Mouse (Mus musculus): Measurements from ENCODE around the gene Pamr1.

The Pamr1 gene

GRCm38 (mm10) chr2:102600516-102600915, 50.7 kb downstream of the Pamr1 start:
- DNase-seq, result no peak

DNA sequence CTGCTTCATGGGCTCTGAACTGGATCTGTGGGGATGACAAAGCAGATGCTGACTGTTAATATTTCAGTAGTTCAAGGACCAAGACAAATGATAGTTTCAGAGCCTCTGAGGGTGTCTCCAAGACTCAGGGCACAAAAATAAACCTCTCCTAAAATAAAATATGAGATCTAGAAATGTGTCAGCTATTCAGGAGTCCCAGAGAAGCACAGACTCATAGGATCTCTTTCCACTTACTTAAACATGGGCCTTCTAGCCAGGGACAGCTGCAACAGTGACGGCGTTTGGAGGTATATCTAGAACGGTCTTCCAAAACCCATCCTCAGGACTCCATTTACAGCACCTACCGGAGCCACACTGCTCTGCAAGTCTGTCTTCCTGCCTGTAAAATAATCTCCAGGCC, 60.7 kb downstream of the Pamr1 start:
- DNase-seq, result no peak

GRCm38 (mm10) chr2:102616637-102617036, 66.8 kb downstream of the Pamr1 start:
- no peak for DNase-seq

GRCm38 (mm10) chr2:102620744-102621429, 71.1 kb downstream of the Pamr1 start:
- peak in 1 of 2 experiments; percentile 4 for DNase-seq

- DNase-seq, result no peak
These were observed 72.4 kb downstream of the Pamr1 start for GRCm38 (mm10) chr2:102622176-102622575.

- no peak for DNase-seq
These were observed 73.1 kb downstream of the Pamr1 start for GRCm38 (mm10) chr2:102622943-102623342.

DNA sequence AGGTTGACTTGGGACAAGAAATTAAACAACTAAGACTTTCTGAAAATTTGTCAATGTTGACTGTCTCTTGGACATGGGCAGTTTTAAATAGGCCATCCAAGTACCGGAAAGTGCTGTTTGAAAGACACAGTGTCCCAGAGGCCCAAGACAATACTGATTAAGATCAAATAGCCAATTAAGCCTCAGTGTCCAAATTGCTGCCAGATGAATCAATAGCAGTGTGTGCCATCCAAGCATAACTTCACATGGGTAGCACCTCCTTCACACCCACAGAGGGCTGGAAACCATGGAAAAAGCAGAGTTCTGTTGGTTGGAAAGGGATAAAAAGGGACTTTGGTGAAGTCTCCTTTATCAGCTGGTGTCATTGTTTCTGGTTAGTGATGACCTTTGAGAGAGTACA, 74.7 kb downstream of the Pamr1 start:
- no peak for DNase-seq

GRCm38 (mm10) chr2:102632361-102632760, 82.5 kb downstream of the Pamr1 start:
- DNase-seq, result no peak

- DNase-seq, result no peak
These were observed 84.2 kb downstream of the Pamr1 start for GRCm38 (mm10) chr2:102634010-102634409.

DNA sequence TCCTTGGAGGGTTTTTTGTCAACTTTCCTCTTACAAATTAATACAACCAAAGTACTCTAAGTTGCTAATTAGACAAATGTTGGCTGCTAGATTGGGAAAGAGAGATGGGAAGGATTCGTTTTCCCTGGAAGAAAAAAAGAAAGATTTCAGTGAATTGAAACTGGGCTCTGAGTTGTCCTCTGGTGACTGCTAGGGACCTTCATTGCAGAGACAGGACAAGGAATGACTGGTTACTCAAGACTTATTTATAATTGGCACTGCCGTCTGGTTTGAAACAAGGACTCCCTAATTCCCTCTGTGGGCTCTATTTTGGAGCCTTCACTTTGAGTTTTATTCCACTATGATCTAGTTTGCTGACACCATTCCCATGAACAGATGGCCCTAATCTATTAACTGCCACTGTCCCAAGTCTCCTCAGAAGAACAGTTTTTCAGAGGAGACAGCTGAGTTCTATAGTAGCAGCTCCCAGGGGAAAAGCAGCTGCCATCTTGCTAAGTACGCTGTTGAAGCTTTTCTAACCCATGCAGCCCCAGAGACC, 85.8 kb downstream of the Pamr1 start:
- no peak for DNase-seq

GRCm38 (mm10) chr2:102636116-102636600, 86.3 kb downstream of the Pamr1 start:
- DNase-seq, result no peak

DNA sequence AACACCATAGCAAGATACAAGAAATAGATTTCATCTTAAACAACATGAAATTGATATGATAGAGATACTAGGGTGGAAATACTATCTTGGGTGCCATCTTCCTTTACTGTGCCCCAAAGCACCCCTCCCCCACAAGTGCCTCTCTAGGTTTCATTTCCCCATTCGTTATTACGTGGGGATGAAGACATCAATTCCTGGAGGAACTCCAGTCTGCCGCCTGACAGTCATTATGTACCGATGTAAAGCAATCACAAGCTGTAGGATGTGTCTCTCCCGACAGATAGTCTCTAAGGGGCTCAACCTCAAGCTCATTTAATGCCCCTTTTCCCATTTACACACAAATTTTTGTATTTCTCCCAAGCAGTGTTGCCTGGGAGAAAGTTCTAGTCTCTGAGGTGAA, 88.3 kb downstream of the Pamr1 start:
- DNase-seq, result no peak

- DNase-seq, result no peak
These were observed 88.9 kb downstream of the Pamr1 start for GRCm38 (mm10) chr2:102638690-102639089.

GRCm38 (mm10) chr2:102648845-102649500, 99.2 kb downstream of the Pamr1 start:
- DNase-seq, result no peak

DNA sequence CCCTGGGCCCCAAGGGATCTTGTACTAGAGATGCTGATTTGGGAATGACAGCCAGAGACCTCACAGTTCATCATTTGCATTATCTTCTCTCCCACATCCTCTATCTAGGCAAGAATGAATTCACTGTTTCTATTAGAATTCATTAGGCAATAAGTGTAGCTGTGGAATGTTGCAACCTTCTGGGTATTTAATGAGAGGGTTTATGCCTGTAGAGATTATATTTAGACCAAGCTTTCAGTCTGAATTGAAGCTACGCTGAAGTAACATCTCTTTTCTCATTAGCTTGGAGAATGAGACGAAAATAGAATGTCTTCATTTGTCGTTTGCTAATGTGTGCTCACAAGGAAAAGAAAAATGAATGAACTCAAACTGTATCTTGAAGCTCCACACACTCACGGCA, 100.5 kb downstream of the Pamr1 start:
- no peak for DNase-seq

- no peak for DNase-seq
These were observed 106.3 kb downstream of the Pamr1 start for GRCm38 (mm10) chr2:102655966-102656725.

GRCm38 (mm10) chr2:102657726-102658125, 107.9 kb downstream of the Pamr1 start:
- peak; percentile 46 to 47 for DNase-seq

GRCm38 (mm10) chr2:102658163-102658660, 108.4 kb downstream of the Pamr1 start, which contains the start of gene Slc1a2:
TSS of gene Slc1a2 (plus strand) at chr2:102658659.
- peak; percentile 40 to 55 for DNase-seq

- DNase-seq, result peak; percentile 79 to 83
These were observed 109.1 kb downstream of the Pamr1 start for GRCm38 (mm10) chr2:102658661-102659520.

DNA sequence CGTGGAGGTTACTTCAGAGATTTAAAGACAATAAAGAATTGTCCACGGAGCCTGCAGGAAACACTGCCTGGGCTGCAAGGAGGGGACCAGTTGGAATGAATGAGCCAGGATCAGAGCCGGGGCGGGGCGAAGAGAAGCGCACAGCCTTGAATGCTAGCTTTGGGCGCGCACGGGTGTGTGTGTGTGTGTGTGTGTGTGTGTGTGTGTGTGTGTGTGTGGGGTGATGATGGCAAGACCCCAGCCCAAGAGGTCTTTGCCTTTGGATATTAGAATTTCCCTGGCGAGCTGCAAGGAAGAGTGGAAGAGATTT, 109.7 kb downstream of the Pamr1 start:
- peak; percentile 49 to 54 for DNase-seq

- DNase-seq, result no peak
These were observed 111.2 kb downstream of the Pamr1 start for GRCm38 (mm10) chr2:102661052-102661451.

- DNase-seq, result no peak
These were observed 113.1 kb downstream of the Pamr1 start for GRCm38 (mm10) chr2:102662911-102663310.
